Mouse (Mus musculus): ENCODE measurements around the gene Sult1a1. TPM values are rescaled to one million over a fixed set of nuclear protein-coding genes. Genes with fewer than 3 reads are reported as not detected.
A peak's percentile ranks its signal among the peaks of the same experiment; 100 is the strongest.

The Sult1a1 gene
- polyA plus RNA-seq, 1 experiment from 2014 or later, result 12.2 TPM

- H3K9me3 ChIP-seq (replicated peaks), result no peaks in the 10 kb centered on the region
- H3K36me3 ChIP-seq, result 0 out of 2 replicates have a peak, but pooled peaks cover 4% of the 10 kb centered on the region
- H3K9ac ChIP-seq, result no peak overlapping the region
- WGBS, result 92% methylated on average over 5 of the region's 5 CpGs
- H3K4me1 ChIP-seq, result no peaks in the 10 kb centered on the region
- no peak for ATAC-seq (ENCODE audit: insufficient number of reproducible peaks, low FRiP score, low TSS enrichment, low read depth)
- H3K27ac ChIP-seq (replicated peaks), result no peak overlapping the region
- H3K4me3 ChIP-seq (replicated peaks), result no peak overlapping the region
- no peaks in the 10 kb centered on the region for H3K27me3 ChIP-seq
- no peak overlapping the region for H3K4me2 ChIP-seq (replicated peaks)
These were observed 5.0 kb upstream of the Sult1a1 start for GRCm38 (mm10) chr7:126681221-126681620.

GRCm38 (mm10) chr7:126679683-126680082 is 3.5 kb upstream of the Sult1a1 start:
- Histone ChIP-seq H3K4me2 (replicated peaks) (no peak overlapping the region), H3K4me3 (replicated peaks) (no peak overlapping the region), H3K9ac (no peak overlapping the region), H3K4me1 (no peaks in the 10 kb centered on the region), H3K27ac (replicated peaks) (no peak overlapping the region), H3K36me3 (0 out of 2 replicates have a peak, but pooled peaks cover 6% of the 10 kb centered on the region), H3K9me3 (replicated peaks) (no peaks in the 10 kb centered on the region), H3K27me3 (no peaks in the 10 kb centered on the region)
- 89% methylated on average over 5 of the region's 5 CpGs for WGBS
- ATAC-seq (ENCODE audit: insufficient number of reproducible peaks, low FRiP score, low TSS enrichment, low read depth), result no peak

- no peak overlapping the region for H3K4me3 ChIP-seq (replicated peaks)
- H3K9ac ChIP-seq, result no peak overlapping the region
- no peaks in the 10 kb centered on the region for H3K4me1 ChIP-seq
- H3K4me2 ChIP-seq (replicated peaks), result no peak overlapping the region
- 0 out of 2 replicates have a peak, but pooled peaks cover 11% of the 10 kb centered on the region for H3K36me3 ChIP-seq
- WGBS, result 75% methylated on average over 8 of the region's 8 CpGs
- H3K27ac ChIP-seq (replicated peaks), result no peak overlapping the region
- no peaks in the 10 kb centered on the region for H3K9me3 ChIP-seq (replicated peaks)
- no peak for ATAC-seq (ENCODE audit: insufficient number of reproducible peaks, low FRiP score, low TSS enrichment, low read depth)
- H3K27me3 ChIP-seq, result no peaks in the 10 kb centered on the region
These were observed 2.5 kb upstream of the Sult1a1 start for GRCm38 (mm10) chr7:126678545-126679341.

GRCm38 (mm10) chr7:126676631-126677220 is 494 bp upstream of the Sult1a1 start:
- Histone ChIP-seq H3K4me3 (replicated peaks) (no peak overlapping the region), H3K9ac (no peak overlapping the region), H3K9me3 (replicated peaks) (no peaks in the 10 kb centered on the region), H3K27ac (replicated peaks) (no peak overlapping the region), H3K36me3 (peaks cover 24% of the 10 kb centered on the region), H3K4me2 (replicated peaks) (no peak overlapping the region), H3K4me1 (no peaks in the 10 kb centered on the region), H3K27me3 (no peaks in the 10 kb centered on the region)
- no peak for ATAC-seq (ENCODE audit: insufficient number of reproducible peaks, low FRiP score, low TSS enrichment, low read depth)
- 73% methylated on average over 4 of the region's 4 CpGs for WGBS

GRCm38 (mm10) chr7:126675104-126675503 is 1.1 kb downstream of the Sult1a1 start:
- H3K27ac ChIP-seq (replicated peaks), result no peak overlapping the region
- H3K27me3 ChIP-seq, result no peaks in the 10 kb centered on the region
- WGBS, result 93% methylated on average over 8 of the region's 8 CpGs
- H3K4me1 ChIP-seq, result no peaks in the 10 kb centered on the region
- no peaks in the 10 kb centered on the region for H3K9me3 ChIP-seq (replicated peaks)
- no peak overlapping the region for H3K4me2 ChIP-seq (replicated peaks)
- no peak overlapping the region for H3K4me3 ChIP-seq (replicated peaks)
- no peak for ATAC-seq (ENCODE audit: insufficient number of reproducible peaks, low FRiP score, low TSS enrichment, low read depth)
- H3K9ac ChIP-seq, result no peak overlapping the region
- H3K36me3 ChIP-seq, result peaks cover 35% of the 10 kb centered on the region

GRCm38 (mm10) chr7:126672111-126672510 is 4.1 kb downstream of the Sult1a1 start:
- WGBS, result 90% methylated on average over 9 of the region's 9 CpGs
- Histone ChIP-seq H3K27me3 (no peaks in the 10 kb centered on the region), H3K9ac (no peak overlapping the region), H3K36me3 (peaks cover 45% of the 10 kb centered on the region), H3K27ac (replicated peaks) (no peak overlapping the region), H3K4me1 (no peaks in the 10 kb centered on the region), H3K4me3 (replicated peaks) (no peak overlapping the region), H3K4me2 (replicated peaks) (no peak overlapping the region), H3K9me3 (replicated peaks) (no peaks in the 10 kb centered on the region)
- ATAC-seq (ENCODE audit: insufficient number of reproducible peaks, low FRiP score, low TSS enrichment, low read depth), result no peak

- Histone ChIP-seq H3K9ac (no peak overlapping the region), H3K9me3 (replicated peaks) (no peaks in the 10 kb centered on the region), H3K36me3 (peaks cover 58% of the 10 kb centered on the region), H3K4me2 (replicated peaks) (no peak overlapping the region), H3K27ac (replicated peaks) (no peak overlapping the region), H3K27me3 (no peaks in the 10 kb centered on the region), H3K4me3 (replicated peaks) (no peak overlapping the region), H3K4me1 (no peaks in the 10 kb centered on the region)
- WGBS, result 90% methylated on average over 3 of the region's 3 CpGs
- ATAC-seq (ENCODE audit: insufficient number of reproducible peaks, low FRiP score, low TSS enrichment, low read depth), result no peak
These were observed 6.1 kb downstream of the Sult1a1 start for GRCm38 (mm10) chr7:126670152-126670551.

- peak overlapping the region; percentile 17; the same call in 1 of the 2 replicates for H3K27ac ChIP-seq (replicated peaks)
- no peaks in the 10 kb centered on the region for H3K27me3 ChIP-seq
- WGBS, result 79% methylated on average over 5 of the region's 5 CpGs
- ATAC-seq (ENCODE audit: insufficient number of reproducible peaks, low FRiP score, low TSS enrichment, low read depth), result no peak
- H3K9me3 ChIP-seq (replicated peaks), result no peaks in the 10 kb centered on the region
- H3K4me2 ChIP-seq (replicated peaks), result no peak overlapping the region
- no peaks in the 10 kb centered on the region for H3K4me1 ChIP-seq
- no peak overlapping the region for H3K9ac ChIP-seq
- H3K4me3 ChIP-seq (replicated peaks), result no peak overlapping the region
- H3K36me3 ChIP-seq, result peaks cover 66% of the 10 kb centered on the region
These were observed 7.8 kb downstream of the Sult1a1 start for GRCm38 (mm10) chr7:126668452-126668851.

GRCm38 (mm10) chr7:126667495-126668090 is 8.6 kb downstream of the Sult1a1 start:
- no peak overlapping the region for H3K27ac ChIP-seq (replicated peaks)
- no peak overlapping the region for H3K4me2 ChIP-seq (replicated peaks)
- no peaks in the 10 kb centered on the region for H3K27me3 ChIP-seq
- no peak overlapping the region for H3K4me3 ChIP-seq (replicated peaks)
- no peaks in the 10 kb centered on the region for H3K4me1 ChIP-seq
- H3K36me3 ChIP-seq, result peaks cover 64% of the 10 kb centered on the region
- no peak for ATAC-seq (ENCODE audit: insufficient number of reproducible peaks, low FRiP score, low TSS enrichment, low read depth)
- no peak overlapping the region for H3K9ac ChIP-seq
- H3K9me3 ChIP-seq (replicated peaks), result no peaks in the 10 kb centered on the region
- WGBS, result 86% methylated on average over 9 of the region's 9 CpGs

- Histone ChIP-seq H3K36me3 (peaks cover 45% of the 10 kb centered on the region), H3K4me1 (no peaks in the 10 kb centered on the region), H3K9me3 (replicated peaks) (no peaks in the 10 kb centered on the region), H3K4me3 (replicated peaks) (no peak overlapping the region), H3K9ac (no peak overlapping the region), H3K4me2 (replicated peaks) (no peak overlapping the region), H3K27ac (replicated peaks) (no peak overlapping the region), H3K27me3 (no peaks in the 10 kb centered on the region)
- 95% methylated on average over 3 of the region's 3 CpGs for WGBS
- ATAC-seq (ENCODE audit: insufficient number of reproducible peaks, low FRiP score, low TSS enrichment, low read depth), result no peak
These were observed 11.0 kb downstream of the Sult1a1 start for GRCm38 (mm10) chr7:126665269-126665668.

- Histone ChIP-seq H3K27ac (replicated peaks) (no peak overlapping the region), H3K36me3 (peaks cover 39% of the 10 kb centered on the region)
- peak; percentile 63; the same call in 1 of the 2 replicates for ATAC-seq (ENCODE audit: insufficient number of reproducible peaks, low FRiP score, low TSS enrichment, low read depth)
These were observed 12.6 kb downstream of the Sult1a1 start for GRCm38 (mm10) chr7:126663646-126664045.

More at GRCm38 (mm10) chr7:126663646-126664045, 12.6 kb downstream of the Sult1a1 start:
- no peak overlapping the region for H3K4me3 ChIP-seq (replicated peaks)
- H3K9ac ChIP-seq, result no peak overlapping the region
- H3K9me3 ChIP-seq (replicated peaks), result no peaks in the 10 kb centered on the region
- 64% methylated on average over 8 of the region's 8 CpGs for WGBS
- H3K4me1 ChIP-seq, result no peaks in the 10 kb centered on the region
- no peaks in the 10 kb centered on the region for H3K27me3 ChIP-seq
- no peak overlapping the region for H3K4me2 ChIP-seq (replicated peaks)
